Mouse (Mus musculus) thymus, postnatal 14 days (tissue): ENCODE results near the gene Blvrb.
A peak's percentile ranks its signal among the peaks of the same experiment; 100 is the strongest.
"Not testable (repeated sequence)": the region's sequence is repeated elsewhere in the genome, so short reads cannot be mapped to it uniquely, and the experiment has no call there.

Experiments
- DNase-seq: peaks from one replicate; pipeline ENCODE4 v3.0.0; 2021

Blvrb gene

DNA sequence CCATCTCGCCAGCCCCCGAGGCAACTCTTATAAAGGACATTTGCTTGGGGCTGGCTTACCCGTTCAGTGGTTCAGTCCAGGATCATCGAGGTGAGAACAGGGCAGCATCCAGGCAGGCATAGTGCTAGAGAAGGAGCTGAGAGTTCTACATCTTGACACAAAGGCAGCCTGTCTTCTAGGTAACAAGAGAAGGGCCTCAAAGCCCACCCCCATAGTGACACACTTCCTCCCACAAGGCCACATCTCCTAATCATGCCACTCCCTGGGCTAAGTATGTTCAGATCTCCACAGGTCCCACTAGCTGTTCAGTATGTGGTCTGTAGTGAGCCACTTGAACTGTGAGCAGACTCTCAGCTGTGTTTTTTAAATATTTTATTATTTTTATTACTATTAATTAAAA lies 36.1 kb downstream of the Blvrb start:
- DNase-seq, result no peak

DNA sequence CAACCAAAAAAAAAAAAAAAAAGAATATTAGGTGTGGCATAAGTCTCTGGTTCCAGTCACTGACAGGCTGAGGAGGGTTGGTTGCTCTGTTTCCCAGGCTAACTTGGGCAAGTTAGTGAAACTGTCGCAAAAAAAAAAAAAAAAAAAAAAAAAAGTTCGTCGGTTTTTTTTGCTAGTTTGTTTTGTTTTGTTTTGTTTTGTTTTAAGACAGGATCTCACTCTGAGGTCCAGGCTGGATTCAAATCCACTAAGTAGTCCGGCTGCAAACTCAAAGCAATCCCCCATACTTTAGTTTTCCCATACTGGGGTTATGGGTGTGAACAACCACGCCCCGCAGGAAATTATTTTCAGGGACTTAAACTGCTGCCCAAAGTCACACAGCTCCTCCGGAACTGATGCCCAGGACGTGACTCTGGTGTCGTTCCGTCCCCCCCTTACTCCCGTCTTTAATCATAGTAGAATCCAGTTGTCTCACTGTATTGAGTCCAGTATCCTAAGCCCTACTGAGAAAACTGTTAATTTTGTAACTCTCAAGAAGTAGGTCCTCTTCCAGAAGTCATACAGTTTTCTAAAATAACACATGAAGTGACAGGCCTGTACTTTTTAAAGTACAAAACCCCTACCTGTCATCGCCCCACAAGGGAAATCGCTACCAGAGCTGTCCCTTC lies 38.5 kb downstream of the Blvrb start:
- DNase-seq, result peak; percentile 54

DNA sequence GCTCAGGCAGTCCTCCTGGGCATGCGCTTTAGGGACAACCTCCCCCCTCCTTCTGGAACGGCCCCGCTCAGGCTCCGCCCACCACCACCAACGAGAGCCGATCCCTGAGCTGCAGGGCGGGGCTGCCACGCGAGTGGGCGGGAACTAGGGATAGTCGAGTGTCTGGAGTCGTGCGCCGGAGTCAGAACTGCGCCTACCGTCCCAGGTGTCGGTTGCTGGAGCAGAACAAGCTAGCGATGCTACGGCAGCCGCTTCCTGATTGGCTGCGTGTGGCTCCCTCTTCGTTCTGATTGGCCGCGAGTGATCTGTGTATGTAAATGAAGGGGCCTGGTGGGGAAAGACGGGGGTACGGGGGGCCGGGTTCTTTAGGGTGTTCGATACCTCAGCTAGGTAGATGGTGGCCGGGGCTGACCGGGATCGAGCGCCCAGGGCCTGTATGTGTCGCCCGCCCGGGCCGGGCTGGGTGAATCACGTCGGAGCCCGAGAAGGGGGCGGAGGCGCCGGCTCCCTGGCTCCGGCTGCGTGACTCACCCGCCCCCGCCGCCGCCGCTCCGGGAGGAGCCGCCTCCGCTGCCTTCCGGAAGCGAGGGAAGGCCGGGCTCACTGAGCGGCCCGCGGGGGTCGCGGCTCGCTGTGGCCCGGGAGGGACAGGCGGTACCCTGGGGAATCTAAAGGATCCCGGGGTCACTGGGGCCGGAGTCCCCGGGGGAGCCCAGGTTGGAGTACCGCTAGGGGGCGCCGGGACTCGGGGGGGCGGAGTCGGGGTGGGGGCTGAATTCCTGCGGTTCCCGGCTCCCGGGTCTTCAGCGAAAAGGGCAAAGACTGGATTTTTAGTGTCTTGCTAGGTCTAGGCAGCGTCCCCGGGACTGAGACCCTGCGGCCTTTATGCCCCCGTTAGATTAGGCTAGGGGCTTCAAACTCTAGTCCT lies 39.3 kb downstream of the Blvrb start, which contains the start of gene Sertad1:
Gene Sertad1 (plus strand): TSS at position 141 of the 928 bp plus-strand sequence.
- peak; percentile 100 for DNase-seq

DNA sequence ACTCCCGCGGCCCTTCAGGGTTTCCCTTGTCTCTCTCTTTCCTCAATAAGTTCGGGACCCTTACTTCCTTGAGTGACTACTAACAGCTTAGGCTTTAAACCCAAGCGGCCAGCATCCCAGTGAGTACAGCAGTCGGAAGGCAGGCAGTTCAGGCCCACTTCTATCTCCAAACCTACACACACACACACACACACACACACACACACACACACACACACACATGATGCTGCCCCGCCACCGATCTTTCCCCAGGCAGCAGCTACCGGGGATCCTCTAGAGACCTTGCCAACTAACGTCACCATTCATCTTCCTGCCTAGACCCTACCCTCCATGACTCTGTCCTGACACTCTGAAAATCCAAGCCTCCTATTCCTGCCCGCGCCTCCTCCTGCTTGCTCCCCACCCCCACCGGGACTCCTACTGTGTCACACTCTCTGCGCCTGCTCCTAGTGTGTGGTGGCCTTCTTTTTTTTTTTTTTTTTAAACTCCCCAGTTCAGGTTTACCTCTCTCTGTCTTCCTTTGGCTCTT lies 40.0 kb downstream of the Blvrb start:
- peak; percentile 63 for DNase-seq

DNA sequence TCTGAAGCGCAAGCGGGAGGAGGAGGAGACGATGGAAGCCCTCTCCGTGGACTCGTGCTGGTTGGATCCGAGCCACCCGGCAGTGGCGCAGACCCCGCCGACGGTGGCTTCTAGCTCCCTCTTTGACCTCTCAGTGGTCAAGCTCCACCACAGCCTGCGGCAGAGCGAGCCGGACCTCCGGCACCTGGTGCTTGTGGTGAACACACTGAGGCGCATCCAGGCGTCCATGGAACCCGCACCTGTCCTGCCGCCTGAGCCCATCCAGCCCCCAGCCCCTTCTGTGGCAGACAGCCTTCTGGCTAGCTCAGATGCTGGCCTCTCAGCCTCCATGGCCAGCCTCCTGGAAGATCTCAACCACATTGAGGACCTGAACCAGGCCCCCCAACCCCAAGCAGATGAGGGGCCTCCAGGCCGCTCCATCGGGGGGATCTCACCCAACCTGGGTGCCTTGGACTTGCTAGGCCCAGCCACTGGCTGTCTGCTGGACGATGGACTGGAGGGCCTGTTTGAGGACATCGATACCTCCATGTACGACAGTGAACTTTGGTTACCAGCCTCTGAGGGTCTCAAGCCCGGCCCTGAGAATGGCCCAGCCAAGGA lies 41.6 kb downstream of the Blvrb start:
- peak; percentile 27 for DNase-seq

DNA sequence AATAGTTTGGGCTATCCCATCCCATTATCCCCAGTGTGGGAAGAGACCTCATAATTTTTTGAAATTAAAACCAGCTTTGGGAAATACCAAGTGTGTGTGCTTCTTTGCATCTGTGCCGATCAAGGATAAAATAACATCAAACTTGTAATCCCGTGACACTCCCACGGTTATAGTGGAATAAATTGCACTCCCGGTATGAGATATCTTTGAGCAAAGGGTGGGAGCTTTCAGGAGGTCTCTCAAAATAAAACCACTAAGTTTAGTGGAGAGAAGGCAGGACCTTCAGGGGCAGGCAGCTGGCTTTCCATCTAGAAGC lies 42.4 kb downstream of the Blvrb start:
- no peak for DNase-seq

DNA sequence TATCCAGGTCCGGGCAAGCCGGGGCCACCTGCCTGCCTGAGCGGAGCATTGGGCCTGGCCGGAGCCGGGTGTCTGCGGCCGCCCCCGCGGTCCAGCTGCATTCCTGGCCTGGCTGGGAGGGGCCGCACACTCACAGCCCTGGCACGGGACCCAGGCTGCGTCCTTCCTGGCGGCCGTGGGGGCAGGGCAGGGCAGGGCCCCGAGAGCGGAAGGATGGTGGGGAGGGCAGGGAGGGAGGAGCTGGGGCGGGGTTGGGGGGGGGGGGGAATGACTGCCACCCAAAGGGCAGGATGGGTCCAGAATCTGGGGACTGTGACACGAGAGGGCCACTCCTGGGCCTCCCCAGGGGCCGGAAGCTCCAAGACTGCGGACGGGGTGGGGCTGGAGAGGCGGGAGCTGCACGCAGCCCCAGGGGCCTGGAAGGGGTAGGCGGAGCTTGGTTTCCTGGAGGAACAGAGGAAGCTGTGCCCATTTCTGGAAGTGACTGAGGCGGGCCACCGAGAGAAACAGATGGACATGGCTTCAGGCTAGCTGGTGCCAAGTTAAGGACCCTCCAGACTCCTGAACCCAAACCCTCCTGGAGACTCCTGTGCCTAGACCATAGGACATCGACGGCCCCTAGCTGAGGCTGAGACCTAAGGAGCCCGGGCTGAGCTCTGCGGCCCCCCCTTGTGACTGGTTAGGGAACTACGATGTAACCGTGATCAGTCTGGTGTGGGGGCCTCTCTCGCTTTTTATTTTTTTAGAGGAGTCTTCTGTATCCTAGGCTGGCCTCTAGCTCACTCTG lies 43.0 kb downstream of the Blvrb start:
- peak; percentile 92 for DNase-seq

DNA sequence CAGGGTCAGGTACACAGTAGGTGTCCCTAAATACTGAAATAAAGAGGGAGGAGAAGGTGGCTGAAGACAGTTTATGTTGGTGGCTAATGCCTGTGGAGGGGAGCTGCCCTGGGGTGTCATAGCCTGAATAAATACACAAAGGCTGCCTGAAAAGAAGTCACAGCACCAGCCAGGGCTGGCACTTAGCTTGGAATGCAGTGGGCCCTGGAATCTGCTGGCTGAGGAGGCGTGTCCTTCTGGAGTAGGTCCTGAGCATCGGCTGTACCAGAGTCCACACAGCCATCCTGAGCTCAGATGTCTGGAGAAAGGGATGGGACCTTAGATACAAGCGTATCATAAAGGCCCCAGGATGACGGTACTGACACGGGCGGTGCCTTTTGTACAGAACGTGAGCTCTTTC lies 44.1 kb downstream of the Blvrb start:
- DNase-seq, result no peak

DNA sequence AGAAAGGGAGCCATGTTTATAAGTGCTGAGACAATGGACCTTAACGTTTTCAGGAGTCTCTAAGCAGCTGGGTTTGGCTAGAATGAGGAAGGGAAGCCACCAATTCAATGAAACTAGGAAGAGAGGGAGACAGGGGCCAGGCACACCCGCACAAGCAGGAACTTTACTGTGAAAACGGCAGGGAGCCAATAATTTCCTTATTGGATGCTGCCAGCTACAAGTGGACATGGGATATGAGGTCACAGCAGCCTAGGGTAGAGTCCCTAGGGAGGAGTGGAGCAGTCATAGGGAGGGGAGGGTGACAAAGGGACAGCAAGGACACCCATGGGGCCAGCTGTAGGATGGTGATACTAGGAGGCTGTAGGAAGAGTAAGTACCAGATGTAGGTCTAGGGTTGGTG lies 45.2 kb downstream of the Blvrb start:
- DNase-seq, result no peak

DNA sequence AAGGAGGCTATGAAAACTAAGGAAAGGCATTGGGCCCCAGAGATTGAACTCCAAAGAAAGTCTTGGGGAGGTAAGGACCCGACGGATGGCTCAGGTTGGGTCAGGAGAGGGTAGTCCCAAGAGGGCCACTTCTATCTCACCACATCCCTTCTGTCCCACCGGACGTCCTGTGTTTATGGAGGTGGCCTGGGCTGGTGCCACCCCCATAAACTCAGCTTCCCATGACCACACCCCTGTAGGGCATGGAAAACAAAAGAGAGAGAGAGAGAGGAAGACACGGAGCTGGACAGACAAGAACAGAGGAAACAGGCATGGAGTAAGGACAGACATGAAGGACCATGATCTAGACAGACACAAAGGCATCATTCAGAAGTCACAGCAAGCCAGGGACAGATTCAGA lies 45.7 kb downstream of the Blvrb start:
- DNase-seq, result no peak

DNA sequence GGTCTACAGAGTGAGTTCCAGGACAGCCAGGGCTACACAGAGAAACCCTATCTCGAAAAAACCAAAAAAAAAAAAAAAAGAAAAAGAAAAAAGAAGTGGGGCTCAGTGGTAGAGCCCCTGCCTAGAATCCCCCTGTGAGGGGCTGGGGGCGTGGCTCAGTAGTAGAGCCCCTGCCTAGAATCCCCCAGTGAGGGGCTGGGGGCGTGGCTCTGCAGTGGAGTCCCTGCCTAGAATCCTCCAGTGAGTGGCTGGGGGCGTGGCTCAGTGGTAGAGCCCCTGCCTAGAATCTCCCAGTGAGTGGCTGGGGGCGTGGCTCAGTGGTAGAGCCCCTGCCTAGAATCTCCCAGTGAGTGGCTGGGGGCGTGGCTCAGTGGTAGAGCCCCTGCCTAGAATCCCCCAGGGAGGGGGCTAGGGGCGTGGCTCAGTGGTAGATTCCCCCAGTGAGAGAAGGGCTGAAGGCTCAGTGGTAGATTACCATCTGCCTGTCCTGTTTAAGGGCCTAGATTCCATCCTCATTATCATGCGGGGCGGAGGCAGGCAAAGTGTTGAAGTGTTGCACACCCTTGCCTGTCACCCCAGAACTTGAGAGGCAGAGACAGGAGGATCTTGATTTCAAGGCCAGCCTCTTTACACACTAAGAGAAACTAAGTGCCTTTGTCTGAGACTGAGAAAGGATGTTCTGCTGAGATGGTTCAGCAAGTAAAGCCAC lies 47.0 kb downstream of the Blvrb start:
- not testable (repeated sequence) for DNase-seq

DNA sequence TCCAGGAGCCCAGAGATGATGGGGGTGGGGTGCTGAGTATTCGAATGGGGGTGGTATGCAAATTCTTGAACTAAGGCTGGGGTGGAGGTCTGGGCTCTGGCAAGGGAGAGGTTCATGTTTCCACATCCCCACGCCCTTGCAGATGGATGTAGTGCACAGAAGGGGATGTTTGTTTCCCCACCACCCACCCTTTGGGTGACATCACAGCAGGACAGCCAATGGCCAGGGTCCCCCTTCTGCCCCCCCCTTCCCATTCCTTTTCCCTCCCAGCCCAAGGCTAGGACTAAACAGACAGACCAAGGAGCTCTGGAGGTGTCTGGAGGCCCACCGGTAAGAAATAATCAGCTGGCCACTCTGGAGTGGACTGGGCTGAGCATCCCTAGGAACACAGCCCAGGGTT lies 51.3 kb downstream of the Blvrb start, which contains the start of gene Prx:
Gene Prx (plus strand): TSS at position 289 of the 400 bp plus-strand sequence.
- no peak for DNase-seq

DNA sequence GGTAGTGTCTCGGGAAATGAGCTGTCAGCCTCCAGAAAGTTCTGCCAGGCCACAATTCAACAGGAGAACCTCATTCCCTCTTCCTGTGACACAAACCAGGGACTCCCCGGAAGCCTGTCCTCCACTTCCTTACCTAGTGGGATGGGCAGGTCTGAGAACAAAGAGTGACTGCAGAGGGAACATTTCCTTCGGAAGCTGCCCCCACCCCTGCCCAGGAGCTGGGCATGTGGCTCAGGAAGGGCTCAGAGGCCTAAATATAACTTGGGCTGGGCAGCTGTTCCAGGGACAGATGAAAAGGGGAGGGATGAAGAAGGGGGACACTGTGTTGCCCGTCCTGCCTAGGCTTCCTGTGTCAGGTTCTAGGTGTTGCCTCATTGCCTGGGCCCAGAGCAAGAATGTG lies 53.8 kb downstream of the Blvrb start:
- no peak for DNase-seq

DNA sequence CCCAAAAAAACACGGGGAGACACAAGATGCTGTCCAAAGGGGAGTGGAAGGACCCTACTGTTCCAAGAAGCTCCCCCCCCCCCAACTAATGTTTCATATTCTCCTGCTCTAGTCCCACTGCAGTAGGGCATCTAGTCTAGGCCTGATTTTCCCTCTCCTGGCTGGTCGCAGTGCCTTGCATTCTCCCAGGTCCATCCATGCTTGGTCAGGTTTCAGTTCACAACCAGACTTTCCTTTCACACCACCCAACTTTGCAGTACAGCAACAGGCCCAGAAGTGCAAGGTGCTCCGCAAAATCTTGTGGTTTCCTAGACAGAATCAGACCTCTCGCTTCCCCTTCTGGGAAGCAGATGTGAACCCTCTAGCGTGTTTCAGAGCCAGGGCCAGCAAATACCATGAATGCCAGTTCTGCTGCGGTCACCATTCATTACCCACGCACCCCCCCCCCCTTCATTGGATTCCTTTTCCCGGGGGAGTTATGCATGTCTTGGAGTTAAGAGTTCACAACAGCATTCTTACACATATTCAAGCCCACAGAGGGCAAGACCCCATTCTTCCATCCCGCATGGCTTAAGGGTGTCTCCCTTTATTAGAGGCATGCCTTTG lies 59.1 kb downstream of the Blvrb start:
- DNase-seq, result no peak

DNA sequence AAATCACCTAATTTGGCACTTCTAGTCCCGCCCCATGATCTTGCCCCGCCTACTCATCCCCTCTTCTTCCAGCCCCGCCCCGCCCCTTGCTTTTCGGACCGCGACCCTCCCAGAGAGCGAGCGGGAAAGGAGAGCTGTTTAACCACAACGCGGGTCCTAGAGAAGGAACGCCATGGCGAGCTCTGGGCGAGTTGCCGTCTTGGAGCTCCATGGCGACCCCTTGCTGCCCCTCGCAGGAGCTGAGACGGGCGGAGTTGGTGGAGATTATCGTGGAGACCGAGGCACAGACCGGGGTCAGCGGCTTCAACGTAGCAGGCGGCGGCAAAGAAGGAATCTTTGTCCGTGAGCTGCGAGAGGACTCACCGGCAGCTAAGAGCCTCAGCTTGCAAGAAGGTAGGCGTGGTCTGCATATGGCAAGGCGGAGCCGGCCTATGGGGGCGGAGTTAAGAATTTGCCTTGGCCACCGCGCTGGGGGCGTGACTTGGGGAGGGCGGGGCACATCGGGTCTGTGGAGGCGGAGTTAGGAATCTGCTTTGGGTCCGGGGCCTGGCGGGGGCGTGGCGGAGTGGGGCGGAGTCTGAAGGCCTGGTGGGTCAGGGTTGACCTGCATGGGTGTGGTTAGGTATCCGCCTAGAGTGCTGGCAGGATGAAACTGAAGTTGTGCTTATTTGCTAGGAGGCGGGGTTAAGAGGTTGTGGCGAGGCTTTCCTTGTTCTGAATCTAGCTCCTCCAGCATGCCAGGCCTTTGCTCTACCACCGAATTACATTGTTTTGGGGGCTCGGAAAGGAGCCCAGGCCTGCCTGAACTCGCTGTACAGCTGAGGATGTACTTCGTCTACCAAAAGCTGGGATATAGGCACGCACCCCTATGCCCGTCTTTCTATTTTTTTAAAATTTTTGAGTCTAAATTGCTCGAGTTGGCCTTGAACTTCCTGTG lies 60.2 kb downstream of the Blvrb start:
- peak; percentile 97 for DNase-seq

DNA sequence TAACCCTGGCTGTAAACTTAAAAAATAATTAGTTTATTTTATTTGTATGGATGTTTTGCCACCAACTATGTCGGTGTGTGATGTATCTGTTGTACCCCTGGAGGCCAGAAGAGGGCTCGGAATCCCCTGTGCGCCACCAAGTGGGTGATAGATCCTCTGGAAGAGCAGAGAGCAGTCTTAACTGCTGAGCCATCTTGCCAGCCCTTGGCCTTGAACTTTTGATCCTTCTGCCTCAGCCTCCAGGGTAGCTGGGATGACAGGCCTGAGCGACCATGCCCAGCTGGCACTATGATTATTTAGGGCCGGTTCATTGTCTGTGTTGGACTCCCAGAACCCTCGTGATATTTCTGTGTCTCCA lies 60.8 kb downstream of the Blvrb start:
- peak; percentile 79 for DNase-seq

DNA sequence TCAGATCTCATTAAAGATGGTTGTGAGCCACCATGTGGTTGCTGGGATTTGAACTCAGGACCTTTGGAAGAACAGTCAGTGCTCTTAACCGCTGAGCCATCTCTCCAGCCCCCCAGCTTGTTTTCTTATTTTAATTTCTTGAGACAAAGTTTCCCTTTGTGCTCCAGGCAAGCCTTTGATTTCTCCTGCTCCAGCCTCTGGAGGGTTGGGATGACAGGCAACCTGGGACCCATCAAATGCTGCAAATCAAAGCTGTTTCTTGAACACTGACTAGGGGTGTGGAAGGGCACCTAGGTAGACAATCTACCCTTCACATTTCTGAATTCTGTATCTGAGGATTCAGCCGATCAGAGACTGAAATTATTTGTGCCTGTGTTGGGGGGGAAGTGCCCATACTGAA lies 63.0 kb downstream of the Blvrb start:
- no peak for DNase-seq

DNA sequence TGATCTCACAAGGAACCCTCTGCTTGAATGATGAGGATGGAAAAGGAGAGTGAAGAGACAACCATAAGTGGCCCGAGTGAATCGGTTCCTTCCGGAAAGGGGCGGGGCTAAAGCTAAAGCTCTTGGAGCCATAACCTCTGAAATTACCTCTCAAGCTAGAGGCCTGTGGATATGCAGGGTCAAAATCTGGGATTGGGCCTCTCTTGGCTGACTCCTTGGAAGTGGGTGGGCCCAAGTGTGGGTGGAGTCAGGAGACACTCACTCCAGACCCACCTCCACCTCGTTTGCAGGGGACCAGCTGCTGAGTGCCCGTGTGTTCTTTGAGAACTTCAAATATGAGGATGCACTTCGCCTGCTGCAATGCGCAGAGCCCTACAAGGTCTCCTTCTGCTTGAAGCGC lies 67.2 kb downstream of the Blvrb start:
- DNase-seq, result no peak
